Mouse (Mus musculus): ENCODE measurements around the gene Plin5. TPM values are rescaled to one million over a fixed set of nuclear protein-coding genes. Genes with fewer than 3 reads are reported as not detected.

The Plin5 gene
- polyA plus RNA-seq, 1 experiment from 2014 or later, result 2.8 TPM

GRCm38 (mm10) chr17:56126175-56126574 is 8.8 kb upstream of the Plin5 start:
- H3K9me3 ChIP-seq (replicated peaks; ENCODE audit: control insufficient read depth, low read length, poor library complexity, severe bottlenecking), result peaks cover 10% of the 10 kb centered on the region; the same call in 1 of the 2 replicates
- H3K27me3 ChIP-seq (ENCODE audit: control insufficient read depth, insufficient read depth, low read depth, low read length), result peaks cover 24% of the 10 kb centered on the region
- H3K4me2 ChIP-seq (ENCODE audit: low read length), result no peak overlapping the region
- H3K9ac ChIP-seq (ENCODE audit: low read depth, low read length), result no peak overlapping the region
- no peak for ATAC-seq
- H3K4me1 ChIP-seq (ENCODE audit: control insufficient read depth, insufficient read depth, low read length), result no peaks in the 10 kb centered on the region
- no peak overlapping the region for H3K4me3 ChIP-seq (ENCODE audit: low read depth, low read length)
- H3K27ac ChIP-seq (ENCODE audit: low read length), result no peak overlapping the region
- peaks cover 60% of the 10 kb centered on the region for H3K36me3 ChIP-seq (ENCODE audit: control insufficient read depth, insufficient read depth, low read length)
- whole genome bisulfite sequencing, result 74% methylated on average over 11 of the region's 11 CpGs

- peaks cover 51% of the 10 kb centered on the region for H3K36me3 ChIP-seq (ENCODE audit: control insufficient read depth, insufficient read depth, low read length)
- WGBS, result 77% methylated on average over 4 of the region's 4 CpGs
- H3K4me2 ChIP-seq (ENCODE audit: low read length), result no peak overlapping the region
- H3K27ac ChIP-seq (ENCODE audit: low read length), result no peak overlapping the region
- no peak overlapping the region for H3K4me3 ChIP-seq (ENCODE audit: low read depth, low read length)
- H3K27me3 ChIP-seq (ENCODE audit: control insufficient read depth, insufficient read depth, low read depth, low read length), result peaks cover 33% of the 10 kb centered on the region
- H3K9me3 ChIP-seq (replicated peaks; ENCODE audit: control insufficient read depth, low read length, poor library complexity, severe bottlenecking), result peaks cover 10% of the 10 kb centered on the region; the same call in 1 of the 2 replicates
- H3K9ac ChIP-seq (ENCODE audit: low read depth, low read length), result no peak overlapping the region
- H3K4me1 ChIP-seq (ENCODE audit: control insufficient read depth, insufficient read depth, low read length), result 0 out of 2 replicates have a peak, but pooled peaks cover 3% of the 10 kb centered on the region
- no peak for ATAC-seq
Observed at GRCm38 (mm10) chr17:56125276-56125630, 7.9 kb upstream of the Plin5 start.

GRCm38 (mm10) chr17:56124377-56125275 is 7.2 kb upstream of the Plin5 start:
- Histone ChIP-seq H3K36me3 (ENCODE audit: control insufficient read depth, insufficient read depth, low read length) (peaks cover 49% of the 10 kb centered on the region), H3K27ac (ENCODE audit: low read length) (no peak overlapping the region), H3K27me3 (ENCODE audit: control insufficient read depth, insufficient read depth, low read depth, low read length) (peaks cover 39% of the 10 kb centered on the region), H3K4me3 (ENCODE audit: low read depth, low read length) (no peak overlapping the region), H3K4me2 (ENCODE audit: low read length) (peak overlapping the region; percentile 31; the same call in 1 of the 2 replicates), H3K4me1 (ENCODE audit: control insufficient read depth, insufficient read depth, low read length) (0 out of 2 replicates have a peak, but pooled peaks cover 4% of the 10 kb centered on the region), H3K9me3 (replicated peaks; ENCODE audit: control insufficient read depth, low read length, poor library complexity, severe bottlenecking) (peaks cover 10% of the 10 kb centered on the region; the same call in 1 of the 2 replicates), H3K9ac (ENCODE audit: low read depth, low read length) (no peak overlapping the region)
- ATAC-seq, result no peak
- 16% methylated on average over 59 of the region's 59 CpGs for WGBS

- 0 out of 2 replicates have a peak, but pooled peaks cover 4% of the 10 kb centered on the region for H3K4me1 ChIP-seq (ENCODE audit: control insufficient read depth, insufficient read depth, low read length)
- no peak overlapping the region for H3K9ac ChIP-seq (ENCODE audit: low read depth, low read length)
- peaks cover 10% of the 10 kb centered on the region; the same call in 1 of the 2 replicates for H3K9me3 ChIP-seq (replicated peaks; ENCODE audit: control insufficient read depth, low read length, poor library complexity, severe bottlenecking)
- no peak overlapping the region for H3K4me2 ChIP-seq (ENCODE audit: low read length)
- H3K36me3 ChIP-seq (ENCODE audit: control insufficient read depth, insufficient read depth, low read length), result peaks cover 48% of the 10 kb centered on the region
- 53% methylated on average over 57 of the region's 59 CpGs for WGBS
- H3K4me3 ChIP-seq (ENCODE audit: low read depth, low read length), result no peak overlapping the region
- no peak overlapping the region for H3K27ac ChIP-seq (ENCODE audit: low read length)
- no peak for ATAC-seq
- H3K27me3 ChIP-seq (ENCODE audit: control insufficient read depth, insufficient read depth, low read depth, low read length), result peaks cover 41% of the 10 kb centered on the region
Observed at GRCm38 (mm10) chr17:56123681-56124340, 6.4 kb upstream of the Plin5 start.

DNA sequence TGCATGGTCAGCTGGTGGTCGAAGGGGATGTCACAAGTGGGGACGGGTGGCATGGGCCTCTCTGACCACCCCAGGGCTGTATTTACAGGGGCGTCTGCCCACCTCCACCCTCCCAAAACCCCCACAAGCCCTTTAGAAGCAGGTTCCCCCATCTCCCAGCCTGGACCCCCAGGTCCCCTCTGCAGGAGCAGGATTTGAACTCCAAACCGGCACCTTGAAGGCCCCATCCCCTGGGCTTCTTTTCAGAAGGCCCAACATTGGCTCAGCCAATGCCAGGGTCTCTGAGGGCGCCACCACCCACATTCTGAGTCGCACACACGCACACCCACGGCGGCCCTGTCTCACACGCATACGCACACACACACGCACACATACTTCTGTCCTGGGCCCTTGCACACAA is 5.8 kb upstream of the Plin5 start:
- H3K27me3 ChIP-seq (ENCODE audit: control insufficient read depth, insufficient read depth, low read depth, low read length), result peaks cover 48% of the 10 kb centered on the region
- no peak overlapping the region for H3K27ac ChIP-seq (ENCODE audit: low read length)
- peaks cover 10% of the 10 kb centered on the region; the same call in 1 of the 2 replicates for H3K9me3 ChIP-seq (replicated peaks; ENCODE audit: control insufficient read depth, low read length, poor library complexity, severe bottlenecking)
- H3K4me1 ChIP-seq (ENCODE audit: control insufficient read depth, insufficient read depth, low read length), result 0 out of 2 replicates have a peak, but pooled peaks cover 4% of the 10 kb centered on the region
- no peak overlapping the region for H3K4me2 ChIP-seq (ENCODE audit: low read length)
- no peak overlapping the region for H3K4me3 ChIP-seq (ENCODE audit: low read depth, low read length)
- ATAC-seq, result no peak; the same call in 1 of the 2 replicates
- H3K36me3 ChIP-seq (ENCODE audit: control insufficient read depth, insufficient read depth, low read length), result peaks cover 48% of the 10 kb centered on the region
- WGBS, result 95% methylated on average over 12 of the region's 12 CpGs
- no peak overlapping the region for H3K9ac ChIP-seq (ENCODE audit: low read depth, low read length)

DNA sequence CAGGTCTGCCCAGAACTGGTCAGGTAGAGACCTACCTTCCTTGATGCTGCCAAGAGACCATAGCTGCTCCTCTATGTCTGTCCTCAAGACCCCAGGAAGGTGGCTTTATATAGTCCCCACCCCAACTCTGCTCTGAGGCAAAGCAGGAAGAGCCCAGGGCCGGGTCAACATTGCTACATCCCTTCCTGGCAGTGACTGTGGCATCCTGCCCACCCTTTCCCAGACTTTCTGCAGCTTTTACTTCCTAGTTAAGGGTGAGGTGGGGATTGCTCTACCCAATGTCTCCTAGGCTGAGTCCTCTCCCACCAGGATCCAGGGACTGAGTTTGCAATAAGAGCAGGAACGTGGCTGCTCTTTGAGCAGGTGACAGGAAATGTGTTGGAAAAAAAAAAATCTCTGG is 4.4 kb upstream of the Plin5 start, which contains the start of gene Lrg1:
Gene Lrg1 (minus strand): TSS at position 176 of the 400 bp plus-strand sequence.
- H3K4me3 ChIP-seq (ENCODE audit: low read depth, low read length), result no peak within 1 kb of the TSS
- H3K27me3 ChIP-seq (ENCODE audit: control insufficient read depth, insufficient read depth, low read depth, low read length), result peaks cover 49% of the 10 kb centered on the region
- 0 out of 2 replicates have a peak, but pooled peaks cover 7% of the 10 kb centered on the region for H3K4me1 ChIP-seq (ENCODE audit: control insufficient read depth, insufficient read depth, low read length)
- no peak within 1 kb of the TSS for H3K9ac ChIP-seq (ENCODE audit: low read depth, low read length)
- peaks cover 10% of the 10 kb centered on the region; the same call in 1 of the 2 replicates for H3K9me3 ChIP-seq (replicated peaks; ENCODE audit: control insufficient read depth, low read length, poor library complexity, severe bottlenecking)
- no peak within 1 kb of the TSS for H3K4me2 ChIP-seq (ENCODE audit: low read length)
- ATAC-seq, result no peak
- H3K36me3 ChIP-seq (ENCODE audit: control insufficient read depth, insufficient read depth, low read length), result peaks cover 37% of the 10 kb centered on the region
- 57% methylated on average over 2 of the region's 2 CpGs for WGBS
- no peak within 1 kb of the TSS for H3K27ac ChIP-seq (ENCODE audit: low read length)

GRCm38 (mm10) chr17:56119981-56120880 is 2.8 kb upstream of the Plin5 start:
- Histone ChIP-seq H3K27ac (ENCODE audit: low read length) (no peak overlapping the region), H3K4me2 (ENCODE audit: low read length) (no peak overlapping the region; the same call in 1 of the 2 replicates), H3K4me1 (ENCODE audit: control insufficient read depth, insufficient read depth, low read length) (0 out of 2 replicates have a peak, but pooled peaks cover 7% of the 10 kb centered on the region), H3K27me3 (ENCODE audit: control insufficient read depth, insufficient read depth, low read depth, low read length) (peaks cover 49% of the 10 kb centered on the region), H3K36me3 (ENCODE audit: control insufficient read depth, insufficient read depth, low read length) (peaks cover 25% of the 10 kb centered on the region), H3K9me3 (replicated peaks; ENCODE audit: control insufficient read depth, low read length, poor library complexity, severe bottlenecking) (peaks cover 10% of the 10 kb centered on the region; the same call in 1 of the 2 replicates), H3K4me3 (ENCODE audit: low read depth, low read length) (no peak overlapping the region), H3K9ac (ENCODE audit: low read depth, low read length) (0 out of 2 replicates have a peak overlapping the region, but pooled peaks have one; percentile 41)
- no peak for ATAC-seq
- WGBS, result 10% methylated on average over 66 of the region's 66 CpGs

GRCm38 (mm10) chr17:56119431-56119830 is 2.0 kb upstream of the Plin5 start:
- no peak overlapping the region for H3K27ac ChIP-seq (ENCODE audit: low read length)
- 0 out of 2 replicates have a peak, but pooled peaks cover 7% of the 10 kb centered on the region for H3K4me1 ChIP-seq (ENCODE audit: control insufficient read depth, insufficient read depth, low read length)
- peaks cover 22% of the 10 kb centered on the region for H3K36me3 ChIP-seq (ENCODE audit: control insufficient read depth, insufficient read depth, low read length)
- ATAC-seq, result no peak
- H3K4me2 ChIP-seq (ENCODE audit: low read length), result no peak overlapping the region
- peaks cover 47% of the 10 kb centered on the region for H3K27me3 ChIP-seq (ENCODE audit: control insufficient read depth, insufficient read depth, low read depth, low read length)
- H3K4me3 ChIP-seq (ENCODE audit: low read depth, low read length), result no peak overlapping the region
- WGBS, result 46% methylated on average over 12 of the region's 12 CpGs
- no peak overlapping the region for H3K9ac ChIP-seq (ENCODE audit: low read depth, low read length)
- H3K9me3 ChIP-seq (replicated peaks; ENCODE audit: control insufficient read depth, low read length, poor library complexity, severe bottlenecking), result peaks cover 10% of the 10 kb centered on the region; the same call in 1 of the 2 replicates

Data from midbrain, embryonic 16.5 days (tissue).